Mouse (Mus musculus) midbrain, embryonic 11.5 days (tissue): Measurements from ENCODE around the gene Ldb3. TPM values are rescaled to one million over a fixed set of nuclear protein-coding genes. Genes with fewer than 3 reads are reported as not detected.

Experiments used
- ATAC-seq: fragments of 200-750 bp; cut with Nextera tagmentation; 2 replicates; pipeline ENCODE4 v1.8.0; 2017; ENCODE audit warnings: moderate TSS enrichment, moderate library complexity; ENCODE audit not compliant: low FRiP score
- DNase-seq: peaks from one replicate; pipeline ENCODE4 v3.0.0; 2015; ENCODE audit warnings: low spot score; ENCODE audit errors: missing footprints
- H3K27ac ChIP-seq: fragments of 300-500 bp; sonication (generic); 2 replicates; pipeline ENCODE4 v1.5.1; 2014; ENCODE audit warnings: low read depth, low read length
- H3K27me3 ChIP-seq: fragments of 300-500 bp; sonication (generic); 2 replicates; pipeline ENCODE4 v1.6.1; 2014; ENCODE audit warnings: mild to moderate bottlenecking, low read length, moderate library complexity, mixed read lengths; ENCODE audit not compliant: control insufficient read depth, insufficient read depth
- H3K36me3 ChIP-seq: fragments of 300-500 bp; sonication (generic); 2 replicates; pipeline ENCODE4 v1.6.1; 2014; ENCODE audit warnings: mild to moderate bottlenecking, low read length, moderate library complexity, mixed read lengths; ENCODE audit not compliant: control insufficient read depth, insufficient read depth
- H3K4me1 ChIP-seq: fragments of 300-500 bp; sonication (generic); 2 replicates; pipeline ENCODE4 v1.6.1; 2014; ENCODE audit warnings: low read length; ENCODE audit not compliant: control insufficient read depth, insufficient read depth
- H3K4me2 ChIP-seq: fragments of 300-500 bp; sonication (generic); 2 replicates; pipeline ENCODE4 v1.6.1; 2014; ENCODE audit warnings: mild to moderate bottlenecking, moderate library complexity
- H3K4me3 ChIP-seq: fragments of 300-500 bp; sonication (generic); 2 replicates; pipeline ENCODE4 v1.5.1; 2014; ENCODE audit warnings: low read depth, low read length
- H3K9ac ChIP-seq: fragments of 300-500 bp; sonication (generic); 2 replicates; pipeline ENCODE4 v1.6.1; 2014; ENCODE audit warnings: low read length
- H3K9me3 ChIP-seq: fragments of 300-500 bp; sonication (generic); 2 replicates; pipeline ENCODE4 v1.6.1; 2016; ENCODE audit warnings: low read length; ENCODE audit not compliant: control insufficient read depth
- WGBS: fragments of 180-500 bp; shearing (Covaris S2); extraction: QIAGEN DNeasy Blood & Tissue Kit; methylation state at CpG from one replicate; pipeline ENCODE4 v1.1.7; 2014; 5-methylcytosine and 5-hydroxymethylcytosine counted together
- polyA plus RNA-seq: library from polyadenylated mRNA; unstranded; fragments of >200 nt; fragmentation: Nextera tagmentation; extraction: Ambion mirVana; gene quantifications from 2 replicates; pipeline ENCODE4 v1.2.1, GENCODE M21; 2014

Ldb3 gene
- polyA plus RNA-seq, result 0.07 TPM in 1 of 2 replicates, not detected in the other

DNA sequence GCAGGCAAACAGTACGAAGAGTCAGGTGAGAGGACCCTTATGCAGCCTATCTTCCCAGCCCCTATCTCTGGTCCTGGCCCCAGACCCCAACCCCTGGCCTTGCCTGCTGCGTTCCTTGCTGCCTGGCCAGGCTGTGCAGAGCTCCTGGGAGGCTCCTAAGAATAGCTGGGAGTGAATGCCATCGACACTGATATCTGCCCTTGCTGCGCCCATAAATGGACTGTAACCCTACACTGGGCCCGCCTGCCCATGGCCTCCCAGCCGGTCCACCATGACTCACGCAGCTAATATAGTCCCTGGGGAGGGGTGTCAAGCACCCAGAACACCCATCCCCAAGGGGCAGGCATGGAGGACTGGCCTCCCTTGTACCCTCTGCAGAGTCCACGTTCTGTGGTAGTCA lies at the start of gene Ldb3:
Gene Ldb3 (minus strand): TSS at position 185 of the 400 bp plus-strand sequence.
- Histone ChIP-seq H3K27ac (no peak within 1 kb of the TSS), H3K27me3 (no peaks in the 10 kb centered on the region), H3K4me2 (no peak within 1 kb of the TSS), H3K9me3 (no peaks in the 10 kb centered on the region), H3K36me3 (no peaks in the 10 kb centered on the region), H3K9ac (no peak within 1 kb of the TSS), H3K4me3 (no peak within 1 kb of the TSS), H3K4me1 (no peaks in the 10 kb centered on the region)
- 78% methylated on average over 8 of the region's 8 CpGs for WGBS
- DNase-seq (no peak), ATAC-seq (no peak)

DNA sequence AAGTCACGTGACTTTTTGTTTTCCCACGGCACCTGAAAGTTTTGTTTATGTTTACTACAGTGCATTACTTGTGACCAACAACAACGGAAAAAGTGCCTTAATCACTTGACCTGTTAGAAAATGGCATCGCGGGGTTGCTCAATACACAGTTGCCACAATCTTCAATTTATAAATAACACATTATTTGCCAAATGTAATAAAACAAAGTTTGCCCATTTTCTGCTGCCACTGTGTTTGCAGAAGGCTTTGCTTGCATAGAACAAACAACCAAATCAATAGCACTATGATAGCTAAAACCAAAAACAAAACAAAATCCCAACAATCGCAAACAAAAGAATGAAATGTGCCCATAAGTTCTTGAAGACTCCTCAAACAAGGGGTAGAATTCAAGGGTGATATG lies 47.2 kb upstream of the Ldb3 start:
- H3K9me3 ChIP-seq, result no peaks in the 10 kb centered on the region
- no peak for ATAC-seq
- no peaks in the 10 kb centered on the region for H3K4me1 ChIP-seq
- H3K9ac ChIP-seq, result no peak overlapping the region
- 87% methylated on average over 6 of the region's 6 CpGs for WGBS
- H3K4me2 ChIP-seq, result no peak overlapping the region
- H3K36me3 ChIP-seq, result no peaks in the 10 kb centered on the region
- no peaks in the 10 kb centered on the region for H3K27me3 ChIP-seq
- DNase-seq, result no peak
- no peak overlapping the region for H3K4me3 ChIP-seq
- no peak overlapping the region for H3K27ac ChIP-seq

DNA sequence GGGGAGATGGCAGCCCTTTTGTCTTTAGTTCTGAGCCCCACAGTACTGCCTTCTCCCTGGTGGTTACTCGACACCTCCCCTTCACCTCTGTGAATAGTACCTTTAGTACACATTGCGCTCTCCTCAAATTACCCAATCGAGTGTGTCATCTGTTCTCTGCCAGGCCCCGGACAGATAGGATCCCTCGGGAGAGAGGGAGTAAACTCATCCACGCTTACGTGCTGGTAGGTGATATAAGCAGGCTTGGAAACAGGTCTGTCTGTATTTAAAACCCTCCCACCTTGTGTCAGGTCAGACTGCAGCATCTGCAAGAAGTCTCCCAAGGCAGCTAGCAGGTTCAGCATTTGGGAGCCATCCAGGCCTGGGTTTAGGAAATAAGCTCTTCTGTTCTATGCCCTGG lies 46.7 kb upstream of the Ldb3 start:
- Histone ChIP-seq H3K9ac (no peak overlapping the region), H3K4me1 (no peaks in the 10 kb centered on the region), H3K36me3 (no peaks in the 10 kb centered on the region), H3K27ac (no peak overlapping the region), H3K4me3 (no peak overlapping the region), H3K27me3 (no peaks in the 10 kb centered on the region), H3K9me3 (no peaks in the 10 kb centered on the region), H3K4me2 (no peak overlapping the region)
- DNase-seq (no peak), ATAC-seq (no peak)
- WGBS, result 47% methylated on average over 7 of the region's 7 CpGs

- no peaks in the 10 kb centered on the region for H3K36me3 ChIP-seq
- 76% methylated on average over 10 of the region's 10 CpGs for WGBS
- H3K4me3 ChIP-seq, result no peak overlapping the region
- no peaks in the 10 kb centered on the region for H3K9me3 ChIP-seq
- H3K4me2 ChIP-seq, result no peak overlapping the region
- DNase-seq (no peak), ATAC-seq (no peak)
- H3K27ac ChIP-seq, result no peak overlapping the region
- no peak overlapping the region for H3K9ac ChIP-seq
- H3K27me3 ChIP-seq, result no peaks in the 10 kb centered on the region
- no peaks in the 10 kb centered on the region for H3K4me1 ChIP-seq
Measured at GRCm38 (mm10) chr14:34632722-34633448, 44.4 kb upstream of the Ldb3 start.

GRCm38 (mm10) chr14:34626824-34627223 lies 38.3 kb upstream of the Ldb3 start:
- ATAC-seq (no peak), DNase-seq (no peak)
- Histone ChIP-seq H3K36me3 (no peaks in the 10 kb centered on the region), H3K9me3 (no peaks in the 10 kb centered on the region), H3K27ac (no peak overlapping the region), H3K4me3 (no peak overlapping the region), H3K4me2 (no peak overlapping the region), H3K4me1 (no peaks in the 10 kb centered on the region), H3K27me3 (no peaks in the 10 kb centered on the region), H3K9ac (no peak overlapping the region)
- WGBS, result 91% methylated on average over 7 of the region's 7 CpGs

DNA sequence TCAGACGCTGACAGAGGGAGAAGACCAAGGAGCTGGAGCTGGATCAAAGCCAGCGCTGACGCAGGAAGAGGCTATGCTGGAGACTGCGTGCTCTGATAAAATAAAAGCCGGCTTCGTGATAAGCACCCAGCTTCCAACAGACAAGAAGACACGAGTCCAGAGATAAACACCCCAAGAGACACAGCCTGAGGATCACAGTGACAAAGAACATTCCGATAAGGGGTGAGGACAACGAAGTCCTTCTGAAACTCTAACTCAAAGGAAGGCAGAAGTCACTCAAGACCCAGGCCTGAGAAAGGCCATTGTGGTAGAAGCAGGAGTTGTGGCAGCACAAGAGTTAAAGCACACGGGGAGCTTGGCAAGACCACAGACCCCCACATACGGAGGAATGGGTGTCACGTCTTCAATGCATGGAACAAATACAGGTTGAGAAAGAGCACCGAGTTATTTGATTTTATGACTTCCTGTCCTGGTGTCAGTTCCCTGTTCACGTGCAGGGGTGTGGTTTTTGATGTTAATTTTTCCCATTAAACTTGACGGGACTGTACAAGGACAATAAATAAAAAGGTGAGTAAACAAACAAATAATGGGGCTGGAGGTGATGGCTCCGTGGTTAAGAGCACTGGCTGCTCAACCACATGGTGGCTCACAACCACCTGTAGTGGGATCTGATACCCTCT lies 35.2 kb upstream of the Ldb3 start:
- Histone ChIP-seq H3K9me3 (no peaks in the 10 kb centered on the region), H3K4me1 (no peaks in the 10 kb centered on the region), H3K27ac (no peak overlapping the region), H3K4me2 (no peak overlapping the region), H3K36me3 (no peaks in the 10 kb centered on the region), H3K4me3 (no peak overlapping the region), H3K27me3 (no peaks in the 10 kb centered on the region), H3K9ac (no peak overlapping the region)
- 87% methylated on average over 16 of the region's 16 CpGs for WGBS
- no peak for DNase-seq
- ATAC-seq, result no peak

DNA sequence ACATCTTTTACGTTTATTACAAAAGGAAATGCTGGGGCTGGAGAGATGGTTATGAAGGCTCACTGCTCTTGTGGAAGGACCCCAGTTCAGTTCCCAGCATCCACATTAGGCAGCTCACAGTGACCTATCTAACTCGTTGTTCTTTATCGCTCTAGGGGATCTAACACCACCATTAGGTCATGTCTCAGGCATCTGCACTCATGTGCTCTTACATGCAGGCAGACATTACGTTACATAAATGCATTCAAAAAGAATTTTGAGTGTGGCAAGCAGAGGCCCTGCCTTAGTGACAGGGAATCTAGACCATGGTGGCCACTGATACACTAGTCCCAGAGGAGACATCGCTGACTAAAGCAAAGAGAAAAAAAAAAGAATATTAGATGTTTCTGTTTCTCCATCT lies 34.6 kb upstream of the Ldb3 start:
- Histone ChIP-seq H3K4me2 (no peak overlapping the region), H3K9me3 (no peaks in the 10 kb centered on the region), H3K9ac (no peak overlapping the region), H3K27me3 (no peaks in the 10 kb centered on the region), H3K27ac (no peak overlapping the region), H3K4me1 (no peaks in the 10 kb centered on the region), H3K4me3 (no peak overlapping the region), H3K36me3 (no peaks in the 10 kb centered on the region)
- ATAC-seq (no peak), DNase-seq (no peak)
- 87% methylated on average over 5 of the region's 5 CpGs for WGBS

DNA sequence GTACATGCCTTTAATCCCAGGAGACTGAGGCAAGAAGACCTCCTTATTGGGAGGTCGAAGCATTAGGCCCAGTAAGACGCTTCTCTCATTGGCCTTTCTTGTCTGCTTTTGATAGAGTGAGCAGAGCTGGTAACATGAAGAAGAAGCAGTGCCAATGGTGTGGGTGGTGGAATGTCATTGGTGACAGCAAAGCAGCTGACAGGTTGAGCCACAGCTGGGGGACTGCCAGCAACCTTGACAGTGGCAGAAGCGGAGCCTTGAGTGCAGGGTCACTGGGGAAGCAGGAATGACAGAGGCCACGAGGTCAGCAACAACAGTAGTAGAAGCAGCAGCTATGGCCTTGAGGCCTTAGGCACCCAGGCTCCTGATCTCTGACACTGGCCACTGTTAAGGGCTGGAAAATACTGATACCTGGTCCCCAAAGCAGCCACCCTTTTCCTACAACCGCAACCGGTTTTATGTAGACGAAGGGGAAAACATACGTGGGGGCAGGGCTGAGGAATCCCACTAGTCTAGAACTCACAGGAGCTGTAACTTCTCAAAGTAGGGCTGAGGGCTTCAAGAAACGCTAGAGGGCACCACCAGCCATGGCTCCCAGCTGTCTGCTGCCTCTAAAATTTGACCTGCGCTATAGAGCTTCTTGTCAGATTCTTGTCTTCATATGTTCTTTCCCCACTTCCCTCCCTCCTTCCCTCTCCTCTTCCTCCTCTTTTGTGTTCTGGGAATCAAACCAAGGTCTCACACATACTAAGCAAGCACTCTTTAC lies 32.3 kb upstream of the Ldb3 start:
- 42% methylated on average over 10 of the region's 10 CpGs for WGBS
- Histone ChIP-seq H3K9me3 (no peaks in the 10 kb centered on the region), H3K9ac (no peak overlapping the region), H3K4me1 (no peaks in the 10 kb centered on the region), H3K4me3 (no peak overlapping the region), H3K27me3 (no peaks in the 10 kb centered on the region), H3K36me3 (no peaks in the 10 kb centered on the region), H3K27ac (no peak overlapping the region), H3K4me2 (no peak overlapping the region)
- ATAC-seq (no peak), DNase-seq (no peak)

- WGBS, result 40% methylated on average over 9 of the region's 9 CpGs
- H3K27me3 ChIP-seq, result peaks cover 4% of the 10 kb centered on the region; the same call in 1 of the 2 replicates
- DNase-seq (no peak), ATAC-seq (no peak)
- H3K4me1 ChIP-seq, result peaks cover 6% of the 10 kb centered on the region; the same call in 1 of the 2 replicates
- no peak overlapping the region for H3K4me3 ChIP-seq
- no peaks in the 10 kb centered on the region for H3K9me3 ChIP-seq
- H3K9ac ChIP-seq, result no peak overlapping the region
- H3K4me2 ChIP-seq, result no peak overlapping the region
- H3K27ac ChIP-seq, result no peak overlapping the region
- no peaks in the 10 kb centered on the region for H3K36me3 ChIP-seq
Measured at GRCm38 (mm10) chr14:34618808-34619207, 30.3 kb upstream of the Ldb3 start.
